Mouse (Mus musculus): ENCODE data around the gene Scfd2. TPM values are rescaled to one million over a fixed set of nuclear protein-coding genes. Genes with fewer than 3 reads are reported as not detected.
A peak's percentile ranks its signal among the peaks of the same experiment; 100 is the strongest.

The Scfd2 gene
- polyA plus RNA-seq, 1 experiment: 22.7 TPM

DNA sequence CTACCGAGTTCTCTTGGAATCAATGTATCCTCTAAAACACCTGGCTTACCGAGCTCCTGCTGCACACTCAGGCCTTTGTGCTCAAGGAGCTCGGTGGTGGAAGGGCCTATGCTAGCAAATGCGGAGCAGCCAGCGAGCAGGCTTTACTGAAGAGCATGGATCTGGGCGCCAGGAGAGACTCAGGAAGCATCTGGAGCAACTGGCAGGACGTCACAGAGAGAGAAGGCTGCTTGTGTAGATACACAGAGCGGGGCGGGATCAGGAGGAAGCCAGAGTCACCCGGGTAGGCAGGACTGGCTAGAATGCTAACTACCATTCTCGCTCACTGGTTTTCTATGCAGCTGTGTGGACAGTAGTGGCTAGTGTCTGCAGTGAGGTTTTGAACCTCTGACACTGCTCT is 320.2 kb downstream of the Scfd2 start:
- TF ChIP-seq CTCF (IDR thresholded peaks at IDR 0.05; ENCODE audit: extremely low read depth, insufficient read depth, low read length) (no peak), POLR2A (IDR thresholded peaks at IDR 0.05; ENCODE audit: extremely low read depth, insufficient read depth, low read length) (no peak)
- Histone ChIP-seq H3K27ac (ENCODE audit: insufficient read depth, low read length) (no peak overlapping the region), H3K4me1 (ENCODE audit: control insufficient read depth, insufficient read depth, low read length) (peaks cover 3% of the 10 kb centered on the region; the same call in 1 of the 2 replicates), H3K4me3 (ENCODE audit: insufficient read depth, low read length) (no peak overlapping the region)

DNA sequence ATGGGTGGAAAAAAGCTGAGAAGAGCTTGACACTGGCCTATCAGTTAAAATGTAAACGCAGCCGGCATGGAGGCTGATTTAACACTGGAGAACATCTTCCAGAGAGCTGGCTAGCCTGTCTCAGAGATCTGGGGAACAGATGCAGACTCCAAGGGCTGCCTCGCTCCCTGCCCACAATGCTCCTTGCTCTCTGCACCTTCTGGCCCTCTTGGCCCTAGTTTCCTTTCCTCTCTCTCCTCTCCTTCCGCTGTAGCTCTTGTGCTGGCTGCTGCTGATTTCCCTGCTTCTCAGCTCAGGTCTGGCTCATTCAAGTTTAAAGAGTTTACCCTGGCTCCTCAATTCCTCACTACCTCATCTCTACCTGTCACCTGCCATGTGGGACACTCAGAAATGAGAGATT is 321.9 kb downstream of the Scfd2 start:
- no peak overlapping the region for H3K4me3 ChIP-seq (ENCODE audit: insufficient read depth, low read length)
- H3K4me1 ChIP-seq (ENCODE audit: control insufficient read depth, insufficient read depth, low read length): peaks cover 5% of the 10 kb centered on the region; the same call in 1 of the 2 replicates
- no peak overlapping the region for H3K27ac ChIP-seq (ENCODE audit: insufficient read depth, low read length)
- TF ChIP-seq CTCF (IDR thresholded peaks at IDR 0.05; ENCODE audit: extremely low read depth, insufficient read depth, low read length) (no peak), POLR2A (IDR thresholded peaks at IDR 0.05; ENCODE audit: extremely low read depth, insufficient read depth, low read length) (no peak)

DNA sequence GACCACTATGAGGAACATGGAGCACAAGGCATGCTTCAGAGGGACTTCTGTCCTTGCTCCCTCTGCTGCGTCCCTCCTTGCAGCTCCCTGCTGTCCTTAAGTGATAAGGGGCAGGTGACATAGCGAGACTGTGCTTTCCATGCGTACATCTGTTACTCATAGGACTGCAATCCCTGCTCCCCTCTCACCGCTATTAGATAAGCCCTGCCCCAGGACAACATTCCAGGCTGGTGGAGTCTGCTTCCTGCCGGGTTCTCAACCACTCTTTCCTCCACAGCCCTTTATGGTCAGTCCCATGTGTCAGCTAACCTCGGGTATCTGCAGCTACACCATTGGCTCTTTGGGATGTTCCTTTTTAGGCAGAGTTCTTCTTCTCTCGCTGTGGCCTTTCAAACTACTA is 323.1 kb downstream of the Scfd2 start:
- no peak overlapping the region for H3K4me3 ChIP-seq (ENCODE audit: insufficient read depth, low read length)
- H3K27ac ChIP-seq (ENCODE audit: insufficient read depth, low read length): no peak overlapping the region
- peaks cover 3% of the 10 kb centered on the region; the same call in 1 of the 2 replicates for H3K4me1 ChIP-seq (ENCODE audit: control insufficient read depth, insufficient read depth, low read length)
- TF ChIP-seq CTCF (IDR thresholded peaks at IDR 0.05; ENCODE audit: extremely low read depth, insufficient read depth, low read length): no peak
- TF ChIP-seq POLR2A (IDR thresholded peaks at IDR 0.05; ENCODE audit: extremely low read depth, insufficient read depth, low read length): no peak

DNA sequence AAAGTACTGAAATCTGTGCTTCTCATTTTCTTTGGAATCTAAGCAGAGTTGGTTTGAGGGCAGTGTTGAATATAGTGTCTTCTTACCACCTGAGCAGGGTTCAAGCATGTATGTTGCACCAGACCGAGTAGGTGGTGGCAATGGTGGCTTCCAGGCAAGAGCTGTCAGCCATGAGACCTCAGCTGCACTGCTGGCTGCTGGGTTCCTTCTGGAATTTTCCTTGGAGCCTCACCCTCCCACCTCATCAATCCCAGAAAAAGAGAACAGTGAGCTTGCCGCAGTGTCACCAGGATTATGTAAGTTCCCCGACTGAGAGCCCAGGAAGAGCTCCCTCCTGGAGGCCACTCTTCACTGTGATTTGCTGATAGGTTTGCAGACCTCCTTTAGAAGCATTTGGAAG is 324.4 kb downstream of the Scfd2 start:
- Histone ChIP-seq H3K4me3 (ENCODE audit: insufficient read depth, low read length) (no peak overlapping the region), H3K27ac (ENCODE audit: insufficient read depth, low read length) (0 out of 2 replicates have a peak overlapping the region, but pooled peaks have one; percentile 0), H3K4me1 (ENCODE audit: control insufficient read depth, insufficient read depth, low read length) (peaks cover 3% of the 10 kb centered on the region; the same call in 1 of the 2 replicates)
- TF ChIP-seq CTCF (IDR thresholded peaks at IDR 0.05; ENCODE audit: extremely low read depth, insufficient read depth, low read length): no peak
- no peak for TF ChIP-seq POLR2A (IDR thresholded peaks at IDR 0.05; ENCODE audit: extremely low read depth, insufficient read depth, low read length)

DNA sequence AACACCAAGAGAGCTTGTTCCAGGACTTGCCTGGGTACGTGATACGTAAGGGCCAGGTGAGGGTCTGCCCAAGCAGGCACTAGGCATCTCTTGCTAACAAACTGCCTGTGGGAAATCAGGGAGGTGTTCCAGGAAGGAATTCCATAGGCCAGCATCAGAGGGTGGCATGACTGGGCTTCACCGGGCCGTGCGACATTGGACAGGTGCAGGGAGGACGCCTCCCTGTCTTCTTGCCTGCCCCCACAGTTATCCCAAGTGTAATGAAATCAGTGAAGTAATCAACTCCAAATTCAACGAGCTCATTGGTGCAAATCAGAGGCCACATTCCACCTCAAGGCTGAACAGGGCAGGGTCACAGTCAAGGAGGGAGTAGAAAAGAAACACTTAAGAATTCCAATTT is 324.9 kb downstream of the Scfd2 start:
- H3K4me3 ChIP-seq (ENCODE audit: insufficient read depth, low read length): no peak overlapping the region
- H3K4me1 ChIP-seq (ENCODE audit: control insufficient read depth, insufficient read depth, low read length): peaks cover 3% of the 10 kb centered on the region; the same call in 1 of the 2 replicates
- peak overlapping the region; percentile 65; the same call in 1 of the 2 replicates for H3K27ac ChIP-seq (ENCODE audit: insufficient read depth, low read length)
- TF ChIP-seq POLR2A (IDR thresholded peaks at IDR 0.05; ENCODE audit: extremely low read depth, insufficient read depth, low read length) (no peak), CTCF (IDR thresholded peaks at IDR 0.05; ENCODE audit: extremely low read depth, insufficient read depth, low read length) (no peak)

DNA sequence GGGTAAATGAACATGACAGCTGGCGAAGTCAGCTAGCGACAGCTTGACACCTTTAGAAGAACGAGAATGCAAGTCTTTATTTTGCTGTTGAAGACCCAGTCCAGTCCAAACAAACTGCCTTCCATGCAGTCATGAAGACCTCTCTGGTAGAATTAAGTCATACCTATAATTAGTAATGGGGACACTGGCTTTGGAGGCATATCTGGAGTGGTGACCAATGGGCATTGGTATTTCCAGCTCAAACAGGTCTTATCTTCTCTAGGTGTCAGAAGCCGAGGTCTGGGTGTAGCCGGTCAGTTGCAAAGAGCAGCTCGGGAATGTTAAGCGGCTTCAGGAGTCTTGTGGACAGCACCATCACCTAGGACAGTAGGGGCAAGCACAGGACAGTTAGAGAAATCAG is 325.5 kb downstream of the Scfd2 start:
- TF ChIP-seq POLR2A (IDR thresholded peaks at IDR 0.05; ENCODE audit: extremely low read depth, insufficient read depth, low read length) (no peak), CTCF (IDR thresholded peaks at IDR 0.05; ENCODE audit: extremely low read depth, insufficient read depth, low read length) (no peak)
- Histone ChIP-seq H3K4me3 (ENCODE audit: insufficient read depth, low read length) (no peak overlapping the region), H3K27ac (ENCODE audit: insufficient read depth, low read length) (0 out of 2 replicates have a peak overlapping the region, but pooled peaks have one; percentile 25), H3K4me1 (ENCODE audit: control insufficient read depth, insufficient read depth, low read length) (peaks cover 3% of the 10 kb centered on the region; the same call in 1 of the 2 replicates)

DNA sequence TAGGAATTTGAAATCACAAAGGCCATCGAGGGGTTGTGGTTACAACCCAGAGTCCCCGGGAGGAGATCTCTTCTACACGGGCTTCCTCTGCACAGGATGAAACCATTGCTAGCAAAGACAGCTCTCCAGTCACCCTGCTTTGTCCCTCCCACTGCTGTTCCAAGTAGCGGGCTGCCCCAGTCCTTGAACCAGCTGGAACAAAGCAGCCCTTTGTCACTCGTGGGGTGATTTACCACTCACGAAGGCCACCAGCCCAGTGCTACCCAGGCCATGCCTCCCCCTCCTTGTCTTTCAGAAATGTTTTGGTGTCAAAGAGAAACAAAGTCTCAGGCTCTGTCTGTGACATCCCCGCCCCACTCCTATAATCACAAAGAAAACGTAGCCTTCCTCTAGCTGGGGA is 326.1 kb downstream of the Scfd2 start:
- H3K4me3 ChIP-seq (ENCODE audit: insufficient read depth, low read length): no peak overlapping the region
- no peak for TF ChIP-seq POLR2A (IDR thresholded peaks at IDR 0.05; ENCODE audit: extremely low read depth, insufficient read depth, low read length)
- no peak for TF ChIP-seq CTCF (IDR thresholded peaks at IDR 0.05; ENCODE audit: extremely low read depth, insufficient read depth, low read length)
- 0 out of 2 replicates have a peak overlapping the region, but pooled peaks have one; percentile 25 for H3K27ac ChIP-seq (ENCODE audit: insufficient read depth, low read length)
- peaks cover 3% of the 10 kb centered on the region; the same call in 1 of the 2 replicates for H3K4me1 ChIP-seq (ENCODE audit: control insufficient read depth, insufficient read depth, low read length)

DNA sequence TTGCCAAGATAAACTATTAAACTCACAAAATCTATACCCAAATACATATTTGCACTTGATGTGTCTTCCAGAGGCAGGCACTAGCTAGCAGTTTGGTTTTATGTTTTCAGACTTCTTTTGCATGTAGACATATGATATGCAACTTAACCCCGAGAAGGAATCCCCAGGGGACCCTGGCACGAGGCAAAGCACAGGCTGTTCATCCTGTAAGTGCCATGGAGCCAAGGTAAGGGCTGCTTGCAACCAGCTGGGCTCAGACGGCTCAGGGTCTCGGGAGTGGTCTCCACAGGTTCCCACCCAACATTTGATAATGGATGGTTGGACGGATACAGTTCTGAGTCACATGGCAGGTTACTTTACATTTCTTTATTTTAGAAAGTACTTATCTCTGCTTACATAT is 327.1 kb downstream of the Scfd2 start:
- no peak overlapping the region for H3K4me3 ChIP-seq (ENCODE audit: insufficient read depth, low read length)
- TF ChIP-seq POLR2A (IDR thresholded peaks at IDR 0.05; ENCODE audit: extremely low read depth, insufficient read depth, low read length): no peak
- TF ChIP-seq CTCF (IDR thresholded peaks at IDR 0.05; ENCODE audit: extremely low read depth, insufficient read depth, low read length): no peak
- H3K4me1 ChIP-seq (ENCODE audit: control insufficient read depth, insufficient read depth, low read length): peaks cover 3% of the 10 kb centered on the region; the same call in 1 of the 2 replicates
- H3K27ac ChIP-seq (ENCODE audit: insufficient read depth, low read length): no peak overlapping the region

DNA sequence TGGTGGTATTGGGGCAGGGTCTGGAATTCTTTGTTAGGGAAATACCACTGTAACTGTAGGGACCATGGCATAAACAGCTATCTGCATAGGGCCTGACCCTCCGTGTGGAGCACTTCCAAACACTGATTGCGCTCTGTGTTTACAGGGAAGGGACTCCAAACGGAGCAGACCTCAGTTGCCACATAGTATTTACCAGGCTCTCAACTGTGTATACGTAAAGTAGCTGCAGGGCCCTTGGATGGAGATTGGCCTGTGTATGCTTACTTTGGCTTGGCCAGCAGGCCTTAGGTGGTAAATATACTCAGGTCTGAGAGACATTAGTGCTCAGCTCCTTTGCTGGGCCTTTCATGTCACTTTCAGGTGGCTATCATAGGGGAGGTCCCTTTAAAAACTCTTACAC is 329.0 kb downstream of the Scfd2 start:
- no peak for TF ChIP-seq CTCF (IDR thresholded peaks at IDR 0.05; ENCODE audit: extremely low read depth, insufficient read depth, low read length)
- TF ChIP-seq POLR2A (IDR thresholded peaks at IDR 0.05; ENCODE audit: extremely low read depth, insufficient read depth, low read length): no peak
- no peak overlapping the region for H3K27ac ChIP-seq (ENCODE audit: insufficient read depth, low read length)
- peaks cover 7% of the 10 kb centered on the region for H3K4me1 ChIP-seq (ENCODE audit: control insufficient read depth, insufficient read depth, low read length)
- H3K4me3 ChIP-seq (ENCODE audit: insufficient read depth, low read length): no peak overlapping the region

DNA sequence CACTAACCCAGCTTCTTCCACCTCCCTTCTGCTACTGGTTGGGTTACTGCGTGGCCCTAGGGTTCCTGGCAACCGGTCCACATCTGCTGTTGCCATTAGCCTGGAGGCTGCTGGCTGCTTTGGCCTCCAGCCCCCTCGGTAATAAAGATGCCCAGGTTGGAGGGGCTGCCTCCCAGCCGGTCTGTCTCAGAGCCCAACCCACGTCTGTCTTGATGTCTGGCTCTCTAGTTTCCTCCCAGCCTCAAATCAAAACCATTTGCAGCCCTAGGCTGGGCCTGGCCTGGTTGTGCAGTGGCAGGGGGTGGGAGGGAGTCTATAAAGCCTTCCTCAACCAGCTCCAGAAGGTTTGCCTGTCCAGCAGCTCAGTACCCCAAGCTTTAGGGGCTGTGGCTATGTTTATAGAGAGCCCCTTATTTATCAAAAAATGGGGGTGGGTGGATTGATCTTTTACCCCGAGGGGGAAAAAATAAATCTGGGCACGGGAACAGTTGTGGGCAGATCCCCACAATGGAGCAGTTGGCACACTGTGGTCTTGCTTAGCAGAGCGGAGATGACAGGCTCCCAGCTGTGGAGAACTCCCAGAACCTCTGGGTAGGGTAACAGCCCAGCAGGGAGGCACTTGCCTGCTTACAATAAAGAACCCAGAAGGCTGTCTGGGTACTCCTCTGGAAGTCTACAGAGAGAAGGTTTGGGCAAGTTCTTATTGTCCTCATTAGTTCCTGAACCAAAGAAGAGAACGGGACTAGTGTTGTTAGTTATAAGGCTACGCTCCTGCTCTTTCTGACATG is 329.8 kb downstream of the Scfd2 start:
- peaks cover 7% of the 10 kb centered on the region for H3K4me1 ChIP-seq (ENCODE audit: control insufficient read depth, insufficient read depth, low read length)
- H3K27ac ChIP-seq (ENCODE audit: insufficient read depth, low read length): no peak overlapping the region
- TF ChIP-seq CTCF (IDR thresholded peaks at IDR 0.05; ENCODE audit: extremely low read depth, insufficient read depth, low read length): no peak
- no peak for TF ChIP-seq POLR2A (IDR thresholded peaks at IDR 0.05; ENCODE audit: extremely low read depth, insufficient read depth, low read length)

More for the DNA sequence above, 329.8 kb downstream of the Scfd2 start:
- no peak overlapping the region for H3K4me3 ChIP-seq (ENCODE audit: insufficient read depth, low read length)
